Mouse (Mus musculus) MEL (cell line): ENCODE measurements at regions not wholly inside any gene's neighbourhood (a gene's known extent, or its start where the extent isn't known, plus 50 kb on each side); places are given as distances from the start of the nearest gene placed in this dataset.

Experiments used
- DNase-seq: peaks from one replicate; pipeline ENCODE4 v3.0.0; 2011; ENCODE audit warnings: low read depth, low spot score
- H3K27ac ChIP-seq: 2 replicates; pipeline ENCODE4 v1.5.1; 2012; ENCODE audit warnings: low read depth, mild to moderate bottlenecking, control low read depth, low read length, moderate library complexity; ENCODE audit not compliant: control insufficient read depth
- H3K27me3 ChIP-seq, 2 experiments: fragments of 150-350 bp in 1 of 2; sonication (generic) in 1 of 2; 2 replicates each; pipeline ENCODE4 v1.6.1; 2012; ENCODE audit warnings: low read length in 2 of 2, mild to moderate bottlenecking in 2 of 2, improper control_type of control experiment in 1 of 2, moderate library complexity in 1 of 2; ENCODE audit not compliant: insufficient read depth in 2 of 2, control insufficient read depth in 1 of 2
- H3K36me3 ChIP-seq, 2 experiments: 2 replicates each; pipeline ENCODE4 v1.6.1; 2012 to 2014; ENCODE audit warnings: low read length in 2 of 2, improper control_type of control experiment in 1 of 2, inconsistent platforms in 1 of 2, mild to moderate bottlenecking in 1 of 2; ENCODE audit not compliant: insufficient read depth in 2 of 2, control insufficient read depth in 1 of 2
- H3K4me1 ChIP-seq, 2 experiments: fragments of 150-350 bp in 1 of 2; sonication (generic) in 1 of 2; 2 replicates each; pipeline ENCODE4 v1.6.1; 2012; ENCODE audit warnings: low read length in 2 of 2, improper control_type of control experiment in 1 of 2, mild to moderate bottlenecking in 1 of 2; ENCODE audit not compliant: insufficient read depth in 2 of 2, control insufficient read depth in 1 of 2
- H3K4me3 ChIP-seq, 2 experiments: fragments of 150-350 bp in 1 of 2; sonication (generic) in 1 of 2; 2 replicates each; pipeline ENCODE4 v1.5.1; 2012; ENCODE audit warnings: low read depth in 2 of 2, low read length in 2 of 2, mild to moderate bottlenecking in 2 of 2, moderate library complexity in 2 of 2, control low read depth in 1 of 2, improper control_type of control experiment in 1 of 2; ENCODE audit not compliant: control insufficient read depth in 1 of 2, insufficient read depth in 1 of 2
- H3K79me2 ChIP-seq: 2 replicates; pipeline ENCODE4 v1.6.1; 2012; ENCODE audit warnings: mild to moderate bottlenecking, low read length, moderate library complexity; ENCODE audit not compliant: control insufficient read depth, poor library complexity, insufficient read depth
- H3K9ac ChIP-seq: 2 replicates; pipeline ENCODE4 v1.6.1; 2012; ENCODE audit warnings: low read depth, mild to moderate bottlenecking, control low read depth, low read length, moderate library complexity; ENCODE audit not compliant: control insufficient read depth, poor library complexity, severe bottlenecking
- H3K9me3 ChIP-seq: fragments of 150-350 bp; sonication (generic); replicated peaks from 2 replicates; pipeline ENCODE4 v1.6.1; 2012; ENCODE audit warnings: mild to moderate bottlenecking, low read length, improper control_type of control experiment, moderate library complexity; ENCODE audit not compliant: insufficient read depth
- BHLHE40 ChIP-seq: IDR thresholded peaks from 2 replicates; pipeline ENCODE4 v1.6.1; 2012; ENCODE audit warnings: low read depth, mild to moderate bottlenecking, inconsistent platforms, low read length, improper control_type of control experiment, borderline replicate concordance
- CTCF ChIP-seq, 3 experiments: IDR thresholded peaks in 2 of 3; conservative IDR thresholded peaks in 1 of 3; 2 replicates each; pipeline ENCODE4 v1.5.1; 2011 to 2012; ENCODE audit warnings: low read length in 3 of 3, low read depth in 2 of 3, mild to moderate bottlenecking in 2 of 3, improper control_type of control experiment in 1 of 3, inconsistent platforms in 1 of 3, mixed read lengths in 1 of 3, moderate library complexity in 1 of 3; ENCODE audit not compliant: control insufficient read depth in 1 of 3, insufficient read depth in 1 of 3, poor library complexity in 1 of 3, severe bottlenecking in 1 of 3
- GABPA ChIP-seq: IDR thresholded peaks from 2 replicates; pipeline ENCODE4 v1.6.1; 2012; ENCODE audit warnings: low read depth, mild to moderate bottlenecking, inconsistent platforms, low read length, improper control_type of control experiment, moderate library complexity
- GATA1 ChIP-seq: IDR thresholded peaks from 2 replicates; pipeline ENCODE4 v1.6.1; 2011; ENCODE audit warnings: low read depth, low read length, improper control_type of control experiment
- HCFC1 ChIP-seq: IDR thresholded peaks from 2 replicates; pipeline ENCODE4 v1.6.1; 2012; ENCODE audit warnings: low read depth, mild to moderate bottlenecking, inconsistent platforms, low read length, improper control_type of control experiment, moderate library complexity
- JUND ChIP-seq: IDR thresholded peaks from 2 replicates; pipeline ENCODE4 v1.6.1; 2011; ENCODE audit warnings: low read depth, mild to moderate bottlenecking, improper control_type of control experiment, low read length
- KAT2A ChIP-seq: conservative IDR thresholded peaks from 2 replicates; pipeline ENCODE4 v1.6.1; 2012; ENCODE audit warnings: low read depth, low read length, improper control_type of control experiment, inconsistent platforms
- MAFK ChIP-seq: IDR thresholded peaks from 2 replicates; pipeline ENCODE4 v1.6.1; 2011; ENCODE audit warnings: low read depth, mild to moderate bottlenecking, low read length, improper control_type of control experiment, borderline replicate concordance
- MAX ChIP-seq: IDR thresholded peaks from 2 replicates; pipeline ENCODE4 v1.6.1; 2011; ENCODE audit warnings: low read length, improper control_type of control experiment
- MAZ ChIP-seq: IDR thresholded peaks from 2 replicates; pipeline ENCODE4 v1.6.1; 2012; ENCODE audit warnings: low read depth, mild to moderate bottlenecking, inconsistent platforms, low read length, improper control_type of control experiment
- MXI1 ChIP-seq: IDR thresholded peaks from 2 replicates; pipeline ENCODE4 v1.6.1; 2011; ENCODE audit warnings: mild to moderate bottlenecking, low read depth, low read length, improper control_type of control experiment
- MYC ChIP-seq: IDR thresholded peaks from 2 replicates; pipeline ENCODE4 v1.6.1; 2011; ENCODE audit warnings: low read depth, mild to moderate bottlenecking, low read length, improper control_type of control experiment, moderate library complexity
- NELFE ChIP-seq: IDR thresholded peaks from 2 replicates; pipeline ENCODE4 v1.6.1; 2011; ENCODE audit warnings: low read depth, low read length, improper control_type of control experiment
- POLR2A ChIP-seq, 2 experiments: IDR thresholded peaks; 2 replicates each; pipeline ENCODE4 v1.6.1; 2011 to 2012; ENCODE audit warnings: low read length in 2 of 2, mild to moderate bottlenecking in 2 of 2, control low read depth in 1 of 2, improper control_type of control experiment in 1 of 2, low read depth in 1 of 2, moderate library complexity in 1 of 2; ENCODE audit not compliant: control insufficient read depth in 1 of 2, insufficient read depth in 1 of 2, poor library complexity in 1 of 2
- POLR2AphosphoS2 ChIP-seq: IDR thresholded peaks from 2 replicates; pipeline ENCODE4 v1.6.1; 2011; ENCODE audit warnings: low read length, improper control_type of control experiment
- POLR2AphosphoS5 ChIP-seq: IDR thresholded peaks from 2 replicates; pipeline ENCODE4 v1.6.1; 2012; ENCODE audit warnings: low read depth, borderline replicate concordance, mild to moderate bottlenecking, inconsistent platforms, low read length, moderate library complexity, mixed read lengths
- RAD21 ChIP-seq: IDR thresholded peaks from 2 replicates; pipeline ENCODE4 v1.6.1; 2011; ENCODE audit warnings: mild to moderate bottlenecking, low read depth, low read length, improper control_type of control experiment
- SMC3 ChIP-seq: IDR thresholded peaks from 2 replicates; pipeline ENCODE4 v1.6.1; 2011; ENCODE audit warnings: low read depth, low read length, improper control_type of control experiment
- TAL1 ChIP-seq: IDR thresholded peaks from 2 replicates; pipeline ENCODE4 v1.6.1; 2012; ENCODE audit warnings: mild to moderate bottlenecking, inconsistent platforms, low read length, moderate library complexity, mixed read lengths
- UBTF ChIP-seq: IDR thresholded peaks from 2 replicates; pipeline ENCODE4 v1.6.1; 2012; ENCODE audit warnings: low read depth, mild to moderate bottlenecking, inconsistent platforms, low read length, improper control_type of control experiment, moderate library complexity, borderline replicate concordance; ENCODE audit not compliant: insufficient read depth
- USF1 ChIP-seq: IDR thresholded peaks from 2 replicates; pipeline ENCODE4 v1.6.1; 2014; ENCODE audit warnings: low read depth, mild to moderate bottlenecking, inconsistent platforms, low read length, improper control_type of control experiment, moderate library complexity
- USF2 ChIP-seq, 2 experiments: IDR thresholded peaks; 2 replicates each; pipeline ENCODE4 v1.6.1; 2011 to 2012; ENCODE audit warnings: improper control_type of control experiment in 2 of 2, low read length in 2 of 2, borderline replicate concordance in 1 of 2, inconsistent platforms in 1 of 2, low read depth in 1 of 2, mild to moderate bottlenecking in 1 of 2; ENCODE audit not compliant: insufficient read depth in 1 of 2
- ZKSCAN1 ChIP-seq: IDR thresholded peaks from 2 replicates; pipeline ENCODE4 v1.6.1; 2012; ENCODE audit warnings: low read depth, mild to moderate bottlenecking, inconsistent platforms, low read length, improper control_type of control experiment, moderate library complexity
- ZNF384 ChIP-seq: IDR thresholded peaks from 2 replicates; pipeline ENCODE4 v1.6.1; 2012; ENCODE audit warnings: low read depth, mild to moderate bottlenecking, inconsistent platforms, low read length, improper control_type of control experiment

- TF ChIP-seq SMC3: no peak
- TF ChIP-seq USF1: no peak
- TF ChIP-seq RAD21: no peak
- no peak for TF ChIP-seq JUND
- no peak for TF ChIP-seq ZNF384
- no peak for TF ChIP-seq POLR2AphosphoS2
- no peak for TF ChIP-seq MXI1
- no peak for TF ChIP-seq POLR2AphosphoS5
- no peak for TF ChIP-seq ZKSCAN1
- TF ChIP-seq GATA1: no peak
- TF ChIP-seq MAX: no peak
- no peak for TF ChIP-seq USF2 (IDR thresholded peaks at IDR 0.05; ENCODE audit: borderline replicate concordance in 1 of 2, insufficient read depth in 1 of 2, low read depth in 1 of 2, low read length in 2 of 2)
- TF ChIP-seq TAL1: no peak
- no peak for TF ChIP-seq MAFK
- TF ChIP-seq CTCF (IDR thresholded peaks at IDR 0.05 in 2 of 3, conservative IDR thresholded peaks at IDR 0.05 in 1 of 3; ENCODE audit: control insufficient read depth in 1 of 3, insufficient read depth in 1 of 3, low read depth in 2 of 3, low read length in 3 of 3, poor library complexity in 1 of 3, severe bottlenecking in 1 of 3): no peak
- no peak for TF ChIP-seq UBTF
- no peak for TF ChIP-seq MAZ
- TF ChIP-seq BHLHE40: no peak
- TF ChIP-seq POLR2A (IDR thresholded peaks at IDR 0.05; ENCODE audit: control insufficient read depth in 1 of 2, insufficient read depth in 1 of 2, low read depth in 1 of 2, low read length in 2 of 2, poor library complexity in 1 of 2): no peak
- no peak for TF ChIP-seq NELFE
- Histone ChIP-seq H3K9ac (no peak overlapping the region), H3K27me3 (no peaks in the 10 kb centered on the region; a peak in 1 of 4 replicates), H3K36me3 (no peaks in the 10 kb centered on the region), H3K4me3 (no peak overlapping the region), H3K27ac (no peak overlapping the region), H3K4me1 (no peaks in the 10 kb centered on the region), H3K9me3 (no peaks in the 10 kb centered on the region), H3K79me2 (no peaks in the 10 kb centered on the region)
- DNase-seq: no peak
These were observed 331.4 kb downstream of the Fam49a start for GRCm38 (mm10) chr12:12593343-12593742.

DNA sequence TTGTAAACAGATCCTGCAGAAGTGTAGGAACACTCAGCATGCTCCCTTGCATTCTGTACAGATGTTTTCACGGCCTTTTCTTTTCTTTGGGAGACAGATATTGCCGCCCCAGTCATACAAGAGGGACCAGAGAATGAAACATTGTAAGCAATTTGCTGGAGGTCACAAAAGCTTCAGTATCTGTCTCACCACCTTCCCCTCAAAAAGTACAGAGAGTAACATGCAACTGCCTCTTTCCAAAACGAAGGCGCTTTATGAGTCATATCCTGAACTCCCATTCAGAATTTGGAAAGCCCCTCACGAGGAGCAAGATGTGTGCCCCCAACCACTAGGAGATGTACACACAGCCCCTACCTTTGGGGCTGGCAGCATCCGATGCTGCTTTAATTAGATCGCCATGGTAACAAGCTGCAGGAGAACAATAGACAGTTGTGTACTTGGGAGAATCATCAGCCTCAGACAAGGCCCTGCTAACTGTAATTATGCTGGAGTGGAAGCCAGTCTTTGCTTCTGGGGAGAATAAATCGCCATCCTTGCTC, 328.9 kb downstream of the Fam49a start:
- Histone ChIP-seq H3K9me3 (no peaks in the 10 kb centered on the region), H3K9ac (no peak overlapping the region), H3K4me1 (no peaks in the 10 kb centered on the region), H3K36me3 (no peaks in the 10 kb centered on the region), H3K4me3 (no peak overlapping the region), H3K27me3 (no peaks in the 10 kb centered on the region; a peak in 1 of 4 replicates), H3K27ac (no peak overlapping the region), H3K79me2 (no peaks in the 10 kb centered on the region)
- no peak for DNase-seq
- TF ChIP-seq GABPA: no peak
- TF ChIP-seq MAX: no peak
- TF ChIP-seq HCFC1: no peak
- no peak for TF ChIP-seq MYC
- TF ChIP-seq NELFE: no peak
- TF ChIP-seq MAFK: no peak
- no peak for TF ChIP-seq RAD21
- TF ChIP-seq KAT2A: no peak
- no peak for TF ChIP-seq MXI1
- no peak for TF ChIP-seq USF2 (IDR thresholded peaks at IDR 0.05; ENCODE audit: borderline replicate concordance in 1 of 2, insufficient read depth in 1 of 2, low read depth in 1 of 2, low read length in 2 of 2)
- no peak for TF ChIP-seq SMC3
